Mouse (Mus musculus): ENCODE measurements around the gene Hkdc1. TPM values are rescaled to one million over a fixed set of nuclear protein-coding genes. Genes with fewer than 3 reads are reported as not detected.
"Not testable (repeated sequence)": the region's sequence is repeated elsewhere in the genome, so short reads cannot be mapped to it uniquely, and the experiment has no call there.

Hkdc1 gene
- not detected for total RNA-seq (2021)
- long read RNA-seq, experiment 1, result 0 reads
- long read RNA-seq, experiment 2, result 0 reads

DNA sequence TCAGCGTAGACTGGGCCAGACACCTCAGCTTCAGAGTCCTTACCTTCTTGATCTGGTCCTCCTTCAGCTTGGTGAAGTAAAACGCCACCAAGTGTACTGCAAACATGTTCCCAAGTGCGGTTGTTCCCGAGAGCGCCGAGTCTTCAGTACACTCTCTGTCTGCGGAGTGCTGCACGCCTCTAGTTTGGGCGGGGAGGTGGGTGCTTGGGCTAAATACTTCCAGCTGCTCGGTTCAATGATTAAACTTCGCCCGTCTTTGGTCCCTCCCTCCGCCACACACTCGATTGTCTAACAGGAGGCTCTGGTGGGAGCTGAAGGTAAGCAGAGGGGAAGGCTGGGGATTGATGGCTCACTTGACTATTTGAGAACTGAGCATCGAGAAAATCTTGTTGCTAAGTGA lies at the start of gene Hkdc1:
Gene Hkdc1, minus strand, starts transcription at position 237 of the 400 bp plus-strand sequence.
- no peak for DNase-seq
- intact Hi-C loops (cut with DNase I), result no loop called here

DNA sequence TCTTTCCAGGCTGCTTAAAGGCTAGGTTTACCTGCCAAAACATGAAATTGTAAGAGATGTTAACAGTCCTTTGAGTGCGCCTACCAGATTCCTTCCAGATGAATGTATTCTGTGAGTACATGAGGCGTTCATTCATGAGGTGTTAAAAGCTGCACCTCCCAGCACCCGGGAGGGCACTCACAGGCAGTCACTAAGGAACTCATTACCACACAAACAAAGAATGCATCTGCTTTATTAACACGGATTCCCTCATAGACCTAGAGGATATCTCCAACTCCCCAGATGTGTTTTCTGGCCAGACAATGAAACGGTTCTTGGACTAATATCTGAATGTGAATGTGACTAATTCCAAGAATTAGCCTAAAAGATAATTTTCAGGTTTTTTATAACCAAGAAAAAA lies 48.8 kb upstream of the Hkdc1 start:
- DNase-seq, result no peak
- intact Hi-C loops (cut with DNase I), result no loop called here

- intact Hi-C loops (cut with DNase I), result no loop called here
These were observed 47.4 kb upstream of the Hkdc1 start for GRCm38 (mm10) chr10:62469736-62470135.

DNA sequence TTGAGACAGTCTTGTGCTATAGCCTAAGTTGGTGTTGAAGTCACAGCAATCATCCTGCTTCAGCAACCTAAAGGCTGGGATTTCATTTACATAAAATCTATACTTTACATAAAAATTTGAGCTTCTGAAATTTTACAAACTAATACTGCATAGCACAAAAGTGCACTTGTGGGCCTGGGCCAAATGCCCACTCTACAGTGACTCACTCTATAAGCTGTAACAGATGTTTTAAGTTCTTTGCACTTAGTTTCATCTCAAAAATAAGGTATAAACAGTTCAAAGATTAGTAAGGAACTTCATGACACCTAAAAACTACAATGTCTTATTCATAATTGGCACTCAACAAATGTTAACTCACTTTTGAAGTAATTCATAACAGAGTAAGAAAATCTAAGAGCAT lies 39.0 kb upstream of the Hkdc1 start:
- intact Hi-C loops (cut with DNase I), result no loop called here
- no peak for DNase-seq

More at GRCm38 (mm10) chr10:62469736-62470135, 47.4 kb upstream of the Hkdc1 start:
- no peak for DNase-seq

GRCm38 (mm10) chr10:62452001-62452400 lies 29.7 kb upstream of the Hkdc1 start:
- intact Hi-C loops (cut with DNase I); DNase-seq: not testable (repeated sequence)

- no peak for DNase-seq
- intact Hi-C loops (cut with DNase I), result no loop called here
These were observed 28.0 kb upstream of the Hkdc1 start for GRCm38 (mm10) chr10:62450280-62450640.

GRCm38 (mm10) chr10:62449364-62450279 lies 27.3 kb upstream of the Hkdc1 start, which contains the start of the genes 4930507D05Rik and Supv3l1:
4930507D05Rik (plus strand) TSS chr10:62449489.
Supv3l1 (minus strand) TSS chr10:62449738.
- intact Hi-C loops (cut with DNase I), result loop anchor here (2.0 to 10.0 kb wide), 2 partner anchors 39 to 305 kb away; no protein-coding TSS in a partner anchor
- DNase-seq, result peak; percentile 85 to 97

- intact Hi-C loops (cut with DNase I), result no loop called here
- DNase-seq, result no peak
These were observed 8.1 kb upstream of the Hkdc1 start for GRCm38 (mm10) chr10:62430427-62430826.

DNA sequence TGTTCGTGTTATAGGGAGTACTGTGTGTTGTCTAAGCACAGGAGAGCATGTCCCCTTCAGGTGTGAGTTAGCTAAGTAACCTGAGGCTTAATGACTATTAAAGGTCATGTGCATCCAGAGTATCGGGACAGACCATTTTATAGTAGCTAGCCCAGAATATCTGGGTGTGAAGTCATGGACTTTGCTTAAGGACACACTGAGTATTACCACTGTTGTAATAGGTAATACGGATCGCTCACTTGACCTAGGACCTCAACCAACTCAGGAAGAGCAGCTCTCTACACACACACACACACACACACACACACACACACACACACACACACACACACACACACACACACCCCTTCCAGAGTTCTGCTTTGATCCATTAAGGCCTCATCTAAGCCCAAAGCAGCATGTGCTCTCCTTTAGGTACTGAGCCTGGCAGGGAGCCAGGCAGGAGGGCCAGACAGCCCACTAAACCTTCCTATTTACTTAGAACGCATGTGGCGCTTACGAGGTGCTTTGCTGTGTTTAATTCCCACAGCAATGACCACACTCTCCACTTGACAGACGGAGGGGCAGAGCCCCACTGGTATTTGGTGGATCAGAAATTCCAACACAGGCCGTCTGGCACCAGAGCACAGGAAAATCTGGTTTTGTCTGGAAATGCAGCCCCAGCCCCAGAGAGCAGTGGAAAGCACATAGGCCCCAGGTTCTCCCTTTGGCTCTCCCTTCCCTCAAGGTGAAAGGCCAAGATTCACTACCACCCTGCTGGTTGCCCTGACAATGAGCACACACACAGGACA lies 3.0 kb upstream of the Hkdc1 start:
- no peak for DNase-seq
- intact Hi-C loops (cut with DNase I), result no loop called here

DNA sequence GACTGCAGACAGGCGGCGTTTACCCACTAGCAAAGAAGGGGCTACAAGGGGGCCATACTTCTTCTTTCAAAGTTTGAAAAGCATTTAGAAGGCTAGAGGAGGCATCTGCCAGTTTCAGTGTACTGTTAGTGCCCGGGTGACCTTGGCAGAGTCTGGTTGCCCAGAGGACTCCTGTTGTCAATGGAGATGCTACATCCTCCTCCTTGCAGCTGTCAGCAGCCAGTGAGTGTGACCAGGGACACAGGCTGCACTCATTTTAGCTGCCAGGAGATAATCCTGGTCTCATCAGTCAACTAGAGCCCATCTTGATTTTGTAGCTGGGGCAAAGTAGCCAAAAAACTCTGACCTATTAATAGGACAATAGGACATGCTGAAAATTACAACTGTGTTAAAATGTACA lies 1.2 kb downstream of the Hkdc1 start:
- intact Hi-C loops (cut with DNase I), result no loop called here
- no peak for DNase-seq

DNA sequence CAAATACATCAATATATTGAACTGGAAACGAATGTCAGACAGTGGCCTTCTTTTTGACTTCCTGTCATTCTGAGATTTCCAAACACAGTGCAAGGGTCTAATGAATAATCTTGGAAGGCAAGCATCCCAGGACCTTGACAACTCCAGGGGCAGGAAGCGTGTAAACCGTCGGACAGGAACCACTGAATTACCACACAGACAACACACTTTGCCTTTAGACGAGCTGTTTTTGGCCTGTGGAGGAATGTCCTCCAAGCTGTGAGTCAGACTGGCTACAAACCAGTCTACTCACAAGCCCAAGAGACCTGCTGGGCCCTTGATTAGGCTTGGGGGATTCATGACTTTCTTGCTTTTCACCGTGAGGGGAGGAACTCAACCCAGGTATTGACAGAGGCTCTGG lies 1.9 kb downstream of the Hkdc1 start:
- no peak for DNase-seq
- intact Hi-C loops (cut with DNase I), result no loop called here

DNA sequence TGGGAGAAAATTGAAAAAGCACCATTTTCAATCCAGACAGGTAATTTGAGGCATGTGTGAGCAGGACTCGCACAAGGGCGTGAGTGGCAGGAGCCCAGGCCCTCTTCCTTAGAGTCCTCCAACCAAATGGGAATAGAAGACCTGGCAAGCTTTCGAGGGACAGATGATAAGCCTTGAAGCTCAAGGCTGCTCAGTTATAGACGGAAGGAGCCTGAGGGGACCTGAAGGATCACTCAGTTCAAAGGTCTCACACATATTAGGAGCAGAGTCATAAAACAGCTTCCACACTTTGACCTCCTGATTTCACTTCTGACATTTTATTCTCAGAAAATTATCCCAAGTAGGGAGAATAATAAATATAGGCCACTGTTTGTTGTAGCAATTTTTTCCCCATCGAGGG lies 2.9 kb downstream of the Hkdc1 start:
- intact Hi-C loops (cut with DNase I), result no loop called here
- no peak for DNase-seq

DNA sequence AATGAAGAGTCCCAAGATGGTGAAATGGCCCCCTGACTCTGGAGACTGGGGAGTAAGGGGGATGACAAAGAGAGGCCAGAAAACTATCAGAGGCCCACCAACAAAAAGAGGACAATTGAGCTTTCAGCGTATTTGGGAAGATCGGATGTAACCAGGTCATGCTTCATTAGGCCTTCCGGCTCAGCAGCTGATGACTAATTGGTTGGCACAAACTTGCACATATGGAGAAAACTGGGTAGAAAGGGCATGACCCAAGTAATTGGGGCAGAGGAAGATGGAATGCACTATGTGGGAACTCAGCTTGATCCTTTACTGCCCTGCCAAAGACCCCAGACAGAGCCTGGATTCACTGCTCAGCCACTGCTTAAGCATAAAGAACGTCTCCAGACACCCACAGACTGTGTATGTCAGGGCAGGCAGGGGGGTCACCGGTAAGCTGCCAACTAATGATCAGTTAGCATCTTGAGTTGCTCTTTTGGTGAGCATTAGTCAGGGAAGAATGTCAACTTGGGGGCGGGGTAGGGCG lies 3.4 kb downstream of the Hkdc1 start:
- intact Hi-C loops (cut with DNase I), result no loop called here
- DNase-seq, result no peak

GRCm38 (mm10) chr10:62413606-62413982 lies 8.7 kb downstream of the Hkdc1 start:
- DNase-seq, result no peak
- intact Hi-C loops (cut with DNase I), result loop anchor here (2.0 kb wide), 1 partner anchor 139 kb away; no protein-coding TSS in a partner anchor

DNA sequence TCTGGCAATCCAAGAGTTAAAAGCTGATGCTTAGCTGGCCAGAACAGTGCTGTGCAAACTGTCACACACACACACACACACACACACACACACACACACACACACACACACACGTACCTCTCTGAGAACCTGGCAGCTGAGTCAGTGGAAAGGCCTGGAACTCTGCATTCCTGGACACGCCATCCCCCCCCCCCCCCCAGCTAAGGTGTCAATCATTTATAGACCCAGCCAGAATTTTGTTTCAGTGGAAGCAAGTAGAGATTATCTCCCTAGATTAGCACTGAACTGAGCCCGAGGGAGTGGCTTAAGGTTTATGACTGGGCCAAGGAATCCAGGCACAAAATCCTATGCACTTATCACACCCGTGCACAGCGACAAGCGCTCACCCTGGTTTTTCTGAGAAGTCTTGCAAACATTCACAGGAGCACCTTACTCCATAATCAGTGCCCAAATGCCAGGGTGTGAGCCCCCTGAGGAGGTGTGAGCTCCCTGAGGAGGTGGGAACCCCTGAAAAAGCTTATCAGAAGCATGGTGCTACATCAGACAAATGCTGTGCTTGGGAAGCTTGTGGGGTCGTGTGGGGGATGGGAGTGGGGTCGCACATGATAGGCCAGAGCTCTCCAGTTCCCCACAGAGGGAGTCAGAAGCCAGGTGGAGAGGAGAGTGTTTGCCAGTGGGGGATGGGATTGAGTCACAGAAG lies 9.2 kb downstream of the Hkdc1 start:
- intact Hi-C loops (cut with DNase I), result loop anchor here (2.0 kb wide), 1 partner anchor 138 kb away; no protein-coding TSS in a partner anchor
- no peak for DNase-seq

- intact Hi-C loops (cut with DNase I), result loop anchor here (2.0 kb wide), 1 partner anchor 137 kb away; no protein-coding TSS in a partner anchor
These were observed 10.6 kb downstream of the Hkdc1 start for GRCm38 (mm10) chr10:62411431-62412410.

DNA sequence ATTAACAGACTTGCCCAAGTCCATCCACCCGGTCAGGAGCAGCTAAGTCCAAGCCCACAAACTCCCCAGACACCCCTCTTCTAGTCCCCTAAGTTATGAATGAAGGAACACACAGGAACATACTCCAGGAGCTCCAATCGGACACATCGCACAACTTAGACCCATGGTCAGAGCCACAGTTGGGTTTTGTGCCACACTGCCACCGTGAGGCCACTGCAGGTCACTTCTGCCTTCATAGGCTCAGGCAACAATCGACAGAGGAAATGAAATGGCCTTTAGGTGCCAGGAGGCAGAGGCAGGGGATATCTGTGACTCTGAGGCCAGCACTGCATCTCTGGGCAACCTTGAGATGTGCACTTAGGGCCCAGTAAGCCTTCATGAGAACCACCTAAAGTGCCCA lies 11.3 kb downstream of the Hkdc1 start:
- DNase-seq, result peak; percentile 53 to 55
- intact Hi-C loops (cut with DNase I), result no loop called here

More at GRCm38 (mm10) chr10:62411431-62412410, 10.6 kb downstream of the Hkdc1 start:
- DNase-seq, result no peak

- peak; percentile 38 to 49 for DNase-seq
- intact Hi-C loops (cut with DNase I), result loop anchor here (10.0 kb wide), 1 partner anchor 540 kb away; no protein-coding TSS in a partner anchor
These were observed 17.4 kb downstream of the Hkdc1 start for GRCm38 (mm10) chr10:62404901-62405300.

- DNase-seq, result peak; percentile 26 to 45
- intact Hi-C loops (cut with DNase I), result loop anchor here (10.0 kb wide), 1 partner anchor 537 kb away; no protein-coding TSS in a partner anchor
These were observed 20.6 kb downstream of the Hkdc1 start for GRCm38 (mm10) chr10:62401641-62402111.

Data from gastrocnemius, postnatal 36 days (tissue).